Mouse (Mus musculus) forebrain, postnatal 0 days (tissue): Measurements from ENCODE around the gene Clec16a. TPM values are rescaled to one million over a fixed set of nuclear protein-coding genes. Genes with fewer than 3 reads are reported as not detected.
A peak's percentile ranks its signal among the peaks of the same experiment; 100 is the strongest.

Experiments
- ATAC-seq: fragments of 200-750 bp; cut with Nextera tagmentation; 2 replicates; pipeline ENCODE4 v1.8.0; 2017; ENCODE audit warnings: mild to moderate bottlenecking, moderate library complexity
- DNase-seq: peaks from one replicate; pipeline ENCODE4 v3.0.0-alpha.2; 2015
- H3K27ac ChIP-seq: fragments of 300-500 bp; sonication (generic); 2 replicates; pipeline ENCODE4 v1.5.1; 2014; ENCODE audit warnings: low read depth, mild to moderate bottlenecking, antibody characterized with exemption, low read length, moderate library complexity, mixed read lengths
- H3K27me3 ChIP-seq: fragments of 300-500 bp; sonication (generic); 2 replicates; pipeline ENCODE4 v1.6.1; 2014; ENCODE audit warnings: mild to moderate bottlenecking, low read length, mixed read lengths; ENCODE audit not compliant: insufficient read depth
- H3K36me3 ChIP-seq: fragments of 300-500 bp; sonication (generic); 2 replicates; pipeline ENCODE4 v1.6.1; 2014; ENCODE audit warnings: mild to moderate bottlenecking, moderate library complexity; ENCODE audit not compliant: insufficient read depth
- H3K4me1 ChIP-seq: fragments of 300-500 bp; sonication (generic); 2 replicates; pipeline ENCODE4 v1.6.1; 2014; ENCODE audit warnings: antibody characterized with exemption; ENCODE audit not compliant: insufficient read depth
- H3K4me2 ChIP-seq: fragments of 300-500 bp; sonication (generic); 2 replicates; pipeline ENCODE4 v1.6.1; 2014; ENCODE audit warnings: low read depth, mild to moderate bottlenecking, moderate library complexity
- H3K4me3 ChIP-seq: fragments of 300-500 bp; sonication (generic); 2 replicates; pipeline ENCODE4 v1.5.1; 2014; ENCODE audit warnings: low read depth, low read length, mixed read lengths
- H3K9ac ChIP-seq: fragments of 300-500 bp; sonication (generic); 2 replicates; pipeline ENCODE4 v1.6.1; 2014; ENCODE audit warnings: mild to moderate bottlenecking
- H3K9me3 ChIP-seq: fragments of 300-500 bp; sonication (generic); 2 replicates; pipeline ENCODE4 v1.6.1; 2016; ENCODE audit warnings: low read length
- CTCF ChIP-seq: sonication (generic); IDR thresholded peaks from 2 replicates; pipeline ENCODE4 v1.5.1; 2016; ENCODE audit warnings: antibody characterized with exemption, control low read depth, low read depth
- WGBS: fragments of 180-500 bp; shearing (Covaris S2); extraction: QIAGEN DNeasy Blood & Tissue Kit; methylation state at CpG from one replicate; pipeline ENCODE4 v1.1.7; 2014; 5-methylcytosine and 5-hydroxymethylcytosine counted together
- polyA plus RNA-seq: library from polyadenylated mRNA; unstranded; fragments of >200 nt; fragmentation: Nextera tagmentation; extraction: Ambion mirVana; gene quantifications from 2 replicates; pipeline ENCODE4 v1.2.1, GENCODE M21; 2015
- total RNA-seq: library from RNA; depleted of rRNA; stranded (reverse); fragments of >200 nt; gene quantifications from 2 replicates; pipeline ENCODE4 v1.2.3, GENCODE M21; 2014

Clec16a gene
- total and polyA plus RNA-seq, 2 experiments from 2014 or later = 52.3 to 65.8 TPM

DNA sequence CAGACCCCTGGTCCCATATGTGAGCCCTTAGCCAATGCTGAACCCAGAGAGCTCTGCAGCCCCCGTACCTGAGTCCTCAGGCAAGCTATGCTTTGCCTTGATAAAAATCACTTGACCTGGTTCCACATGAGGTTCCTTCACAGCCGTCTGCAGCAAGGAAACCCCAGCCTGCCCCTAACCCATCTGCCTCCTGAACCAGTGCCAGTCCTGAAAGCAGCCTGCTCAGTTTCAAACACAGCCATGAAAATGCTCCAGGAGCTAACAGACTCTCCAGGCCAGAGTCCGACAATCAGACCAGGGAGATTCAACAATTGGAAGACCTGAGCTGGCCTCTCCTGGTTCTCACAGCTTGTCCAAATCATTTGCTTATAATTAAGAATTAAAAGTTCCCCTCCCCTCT is 110.8 kb downstream of the Clec16a start:
- Histone ChIP-seq H3K4me1 (peaks cover 10% of the 10 kb centered on the region; the same call in 1 of the 2 replicates), H3K4me3 (no peak overlapping the region), H3K9ac (no peak overlapping the region), H3K27ac (no peak overlapping the region), H3K4me2 (no peak overlapping the region), H3K9me3 (no peaks in the 10 kb centered on the region), H3K36me3 (no peaks in the 10 kb centered on the region), H3K27me3 (no peaks in the 10 kb centered on the region)
- WGBS = 55% methylated on average over 3 of the region's 3 CpGs
- ATAC-seq (no peak), DNase-seq (no peak)
- no peak for TF ChIP-seq CTCF

DNA sequence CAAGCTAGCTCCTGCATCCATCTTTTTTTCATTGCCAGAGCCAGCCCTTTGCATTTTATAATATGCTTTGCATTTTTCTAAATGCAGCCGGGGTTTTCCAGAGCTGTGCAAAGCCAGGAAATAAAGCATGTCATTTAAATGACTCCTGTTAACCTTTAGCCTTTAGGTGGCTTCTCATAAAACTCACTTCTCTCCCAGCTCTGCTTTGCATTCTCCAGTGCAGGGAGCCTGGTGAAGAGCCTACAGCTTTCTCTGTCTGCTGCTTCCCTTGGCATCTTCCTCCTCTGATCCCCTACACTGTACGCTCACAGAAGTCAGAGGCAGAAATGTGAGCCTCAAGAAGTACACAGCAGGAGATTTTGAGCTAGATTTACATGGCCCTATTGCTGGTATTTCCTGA is 111.3 kb downstream of the Clec16a start:
- 58% methylated on average over 2 of the region's 2 CpGs for WGBS

DNA sequence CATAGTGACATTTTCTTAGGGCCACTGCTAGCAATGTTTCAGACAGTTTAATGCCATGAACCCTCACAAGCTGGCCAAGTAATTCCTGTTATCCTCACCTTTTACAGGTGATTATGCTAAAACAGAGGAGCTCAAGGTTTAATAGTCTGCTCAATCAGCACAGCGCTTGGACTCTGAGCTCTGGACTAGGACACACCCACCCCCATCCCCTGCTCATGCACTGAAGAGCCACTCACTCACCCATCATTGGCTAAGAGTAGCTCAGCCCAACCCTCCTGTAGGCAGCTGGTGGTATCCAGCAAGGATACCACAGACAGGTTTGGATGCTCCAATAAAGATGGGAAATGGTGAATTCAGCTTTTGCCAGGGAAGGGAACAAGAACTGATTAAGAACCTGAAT is 111.8 kb downstream of the Clec16a start:
- no peak overlapping the region for H3K4me3 ChIP-seq
- H3K9me3 ChIP-seq = no peaks in the 10 kb centered on the region
- H3K4me1 ChIP-seq = peaks cover 10% of the 10 kb centered on the region; the same call in 1 of the 2 replicates
- no peak for DNase-seq
- no peaks in the 10 kb centered on the region for H3K27me3 ChIP-seq
- H3K36me3 ChIP-seq = no peaks in the 10 kb centered on the region
- ATAC-seq = no peak
- 65% methylated on average over 1 of the region's 1 CpGs for WGBS
- H3K4me2 ChIP-seq = no peak overlapping the region
- no peak for TF ChIP-seq CTCF
- H3K27ac ChIP-seq = no peak overlapping the region
- no peak overlapping the region for H3K9ac ChIP-seq

More for the DNA sequence above, 111.3 kb downstream of the Clec16a start:
- no peak for ATAC-seq
- Histone ChIP-seq H3K4me2 (no peak overlapping the region), H3K4me1 (peaks cover 10% of the 10 kb centered on the region; the same call in 1 of the 2 replicates), H3K36me3 (no peaks in the 10 kb centered on the region), H3K4me3 (no peak overlapping the region), H3K27me3 (no peaks in the 10 kb centered on the region), H3K9me3 (no peaks in the 10 kb centered on the region), H3K9ac (no peak overlapping the region), H3K27ac (no peak overlapping the region)
- TF ChIP-seq CTCF = no peak
- no peak for DNase-seq

DNA sequence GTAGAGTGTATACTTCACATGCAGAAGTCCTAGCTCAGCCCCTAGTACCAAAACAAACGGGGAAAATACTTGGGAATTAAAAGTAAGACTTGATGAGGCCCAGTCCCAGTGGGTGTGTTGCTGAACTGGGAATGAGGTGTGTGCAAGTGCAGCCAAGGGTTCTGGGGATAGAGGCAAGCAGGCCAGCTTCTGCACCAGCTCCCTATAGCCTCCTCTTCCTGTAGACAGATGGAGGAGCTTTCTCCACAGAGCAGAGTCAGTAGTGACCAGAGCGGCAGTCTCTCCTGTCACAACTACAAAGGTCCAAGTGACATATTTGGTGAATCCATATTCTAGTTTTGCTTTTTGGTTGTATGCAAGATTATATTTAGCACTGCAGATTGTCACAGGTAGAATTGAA is 114.1 kb downstream of the Clec16a start:
- peaks cover 10% of the 10 kb centered on the region; the same call in 1 of the 2 replicates for H3K4me1 ChIP-seq
- no peak overlapping the region for H3K4me3 ChIP-seq
- no peaks in the 10 kb centered on the region for H3K36me3 ChIP-seq
- H3K27ac ChIP-seq = no peak overlapping the region
- no peak overlapping the region for H3K4me2 ChIP-seq
- ATAC-seq (no peak), DNase-seq (no peak)
- H3K27me3 ChIP-seq = no peaks in the 10 kb centered on the region
- H3K9ac ChIP-seq = no peak overlapping the region
- no peaks in the 10 kb centered on the region for H3K9me3 ChIP-seq
- 83% methylated on average over 2 of the region's 2 CpGs for WGBS
- no peak for TF ChIP-seq CTCF

DNA sequence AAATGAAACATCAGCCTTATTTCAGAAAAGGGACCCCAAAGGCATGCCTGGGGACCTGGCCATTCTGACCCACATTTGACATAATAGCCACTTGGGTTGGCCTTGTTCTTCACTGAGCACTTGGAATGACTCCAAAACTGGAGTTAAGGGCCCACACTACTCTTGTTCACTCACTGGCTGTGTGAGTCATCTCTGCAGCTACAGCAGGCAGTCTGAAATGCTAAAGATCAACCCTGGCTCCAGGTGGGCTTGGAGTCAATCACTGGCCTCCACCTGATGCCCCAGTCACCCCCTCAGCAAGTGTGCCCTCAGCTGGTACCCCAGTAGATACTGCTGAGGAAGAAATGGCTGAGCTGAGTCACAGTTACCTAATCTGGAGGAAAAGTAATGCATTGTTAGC is 115.4 kb downstream of the Clec16a start:
- H3K9me3 ChIP-seq = no peaks in the 10 kb centered on the region
- H3K27me3 ChIP-seq = no peaks in the 10 kb centered on the region
- no peaks in the 10 kb centered on the region for H3K36me3 ChIP-seq
- no peak for TF ChIP-seq CTCF
- no peak for DNase-seq
- H3K9ac ChIP-seq = no peak overlapping the region
- ATAC-seq = no peak
- H3K4me1 ChIP-seq = peaks cover 10% of the 10 kb centered on the region; the same call in 1 of the 2 replicates
- no peak overlapping the region for H3K27ac ChIP-seq
- H3K4me3 ChIP-seq = no peak overlapping the region
- H3K4me2 ChIP-seq = no peak overlapping the region

DNA sequence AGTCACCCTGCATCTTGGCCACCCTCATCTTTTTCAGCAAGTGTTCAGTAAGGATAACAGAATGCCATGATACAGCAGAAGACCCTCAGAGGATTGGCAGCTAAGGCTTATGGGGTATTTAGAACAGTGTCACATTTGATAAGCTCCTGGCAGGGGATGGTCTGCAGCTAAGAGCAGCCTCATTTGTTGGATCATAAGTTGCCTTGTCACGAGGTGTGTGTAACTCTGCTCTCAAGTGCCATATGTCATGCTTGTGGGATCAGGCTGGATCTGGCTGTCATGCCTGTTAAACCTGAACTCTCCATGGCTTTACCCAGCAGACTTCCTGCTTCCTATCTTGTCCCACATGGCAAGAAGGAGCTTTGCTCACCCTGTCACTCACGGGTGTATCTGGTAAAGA is 116.2 kb downstream of the Clec16a start:
- peaks cover 7% of the 10 kb centered on the region; the same call in 1 of the 2 replicates for H3K4me1 ChIP-seq
- DNase-seq = no peak
- no peaks in the 10 kb centered on the region for H3K9me3 ChIP-seq
- ATAC-seq = peak; percentile 68
- no peak overlapping the region for H3K9ac ChIP-seq
- H3K27me3 ChIP-seq = no peaks in the 10 kb centered on the region
- no peak overlapping the region for H3K4me2 ChIP-seq
- no peak overlapping the region for H3K4me3 ChIP-seq
- WGBS = 61% methylated on average over 2 of the region's 2 CpGs
- no peak overlapping the region for H3K27ac ChIP-seq
- H3K36me3 ChIP-seq = no peaks in the 10 kb centered on the region
- TF ChIP-seq CTCF = no peak

DNA sequence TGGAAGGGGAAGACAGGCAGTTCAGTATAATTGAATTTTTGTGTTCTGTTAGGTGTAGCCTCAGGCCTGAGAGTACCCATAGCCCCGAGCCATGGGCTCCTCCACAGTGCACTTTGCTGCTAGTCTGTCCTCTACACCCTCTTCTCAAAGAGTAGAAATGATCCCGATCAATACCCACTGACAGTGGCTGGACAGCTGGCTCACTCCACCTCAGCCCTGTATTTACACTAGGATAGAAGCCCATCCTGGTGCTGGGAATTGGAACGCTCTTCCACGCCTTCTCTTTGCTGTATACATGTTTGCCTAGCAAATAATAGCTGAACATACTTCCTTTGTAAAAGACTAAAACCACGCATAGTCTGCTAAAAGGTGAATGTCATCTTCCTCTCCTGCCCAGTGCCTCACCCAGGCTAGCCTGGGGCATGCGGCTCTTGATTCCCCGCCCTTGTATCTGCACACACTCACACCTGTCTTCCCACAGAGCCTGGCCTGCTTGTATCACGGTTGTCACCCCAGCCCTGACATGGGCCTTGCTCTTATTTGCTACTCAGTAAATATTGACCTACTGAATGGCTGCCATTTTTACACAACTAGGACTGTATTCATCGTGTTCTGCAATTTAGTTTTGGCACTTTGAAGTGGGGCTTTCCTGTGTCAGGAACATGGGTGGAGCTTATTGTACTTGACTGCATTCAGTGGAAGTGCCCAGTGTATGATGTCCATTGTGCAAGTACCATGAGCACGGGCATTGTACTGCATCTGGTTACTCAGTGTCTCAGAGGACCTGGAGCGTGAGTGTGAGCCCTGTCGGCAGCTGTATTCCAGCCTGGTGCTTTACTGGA is 119.0 kb downstream of the Clec16a start:
- Histone ChIP-seq H3K9ac (no peak overlapping the region), H3K27ac (no peak overlapping the region), H3K36me3 (no peaks in the 10 kb centered on the region), H3K9me3 (no peaks in the 10 kb centered on the region), H3K4me3 (no peak overlapping the region), H3K4me2 (no peak overlapping the region), H3K4me1 (no peaks in the 10 kb centered on the region), H3K27me3 (no peaks in the 10 kb centered on the region)
- ATAC-seq = no peak
- TF ChIP-seq CTCF = no peak
- no peak for DNase-seq
- WGBS = 83% methylated on average over 12 of the region's 12 CpGs
